Mouse (Mus musculus) brain, embryonic 14.5 days (tissue): ENCODE measurements at regions not wholly inside any gene's neighbourhood (a gene's known extent, or its start where the extent isn't known, plus 50 kb on each side); places are given as distances from the start of the nearest gene placed in this dataset.

ENCODE experiments used
- CTCF ChIP-seq: fragments of 200-500 bp; IDR thresholded peaks from 2 replicates; pipeline ENCODE4 v1.5.1; 2012; ENCODE audit warnings: inconsistent platforms, mild to moderate bottlenecking, moderate library complexity, borderline replicate concordance; ENCODE audit not compliant: insufficient read depth, insufficient read length; ENCODE audit errors: extremely low read depth
- POLR2A ChIP-seq: fragments of 200-500 bp; IDR thresholded peaks from 2 replicates; pipeline ENCODE4 v1.6.1; 2012; ENCODE audit warnings: mild to moderate bottlenecking, inconsistent platforms, borderline replicate concordance; ENCODE audit not compliant: poor library complexity, insufficient read depth, insufficient read length, severe bottlenecking; ENCODE audit errors: extremely low read depth

DNA sequence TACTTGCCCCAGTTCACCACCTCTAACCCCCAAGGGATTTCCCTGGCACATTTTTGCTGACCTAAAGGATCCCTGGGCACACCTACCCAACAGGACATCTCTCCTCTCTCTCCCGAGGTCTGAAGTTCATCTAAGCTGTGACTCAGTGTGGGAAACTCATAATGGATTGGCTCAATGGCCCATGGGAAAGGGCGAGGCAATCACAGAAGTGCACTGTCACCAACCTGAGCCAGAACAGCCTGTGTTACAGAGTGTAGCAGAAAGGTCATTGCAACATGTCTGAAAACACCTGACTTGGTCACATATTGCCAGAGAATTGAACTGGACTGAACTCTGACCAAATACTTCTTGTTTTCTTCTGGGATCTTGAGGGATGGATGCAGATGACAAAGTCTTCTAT, 89.2 kb upstream of the Jun start:
- TF ChIP-seq POLR2A (no peak), CTCF (no peak)
